Mouse (Mus musculus): ENCODE measurements around the gene Gm28308. TPM values are rescaled to one million over a fixed set of nuclear protein-coding genes. Genes with fewer than 3 reads are reported as not detected.
A peak's percentile ranks its signal among the peaks of the same experiment; 100 is the strongest.

Gene Gm28308
- total RNA-seq, 2 experiments from 2014 or later, result 0.39 TPM; not detected in 1

DNA sequence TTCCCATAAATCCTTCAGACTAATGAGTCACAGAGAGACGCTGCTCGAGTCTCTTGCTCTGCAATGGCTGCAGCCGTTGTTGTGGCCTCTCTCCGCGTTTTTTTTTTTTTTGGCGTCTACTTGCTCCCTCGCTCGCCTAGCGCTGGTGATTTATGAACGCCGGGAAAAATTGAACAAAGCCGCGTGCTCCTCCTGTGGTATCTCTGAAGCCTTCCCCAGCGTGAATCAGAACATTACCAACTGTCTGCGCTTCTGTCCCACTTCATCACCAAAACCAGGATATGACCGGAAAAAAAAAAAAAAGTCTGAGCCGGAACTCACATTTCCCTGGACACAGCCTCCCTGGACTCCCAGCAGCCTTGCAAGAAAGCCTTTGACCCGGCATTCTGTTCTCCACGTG, 27.9 kb downstream of the Gm28308 start:
- no peak for DNase-seq (ENCODE audit: low spot score)

DNA sequence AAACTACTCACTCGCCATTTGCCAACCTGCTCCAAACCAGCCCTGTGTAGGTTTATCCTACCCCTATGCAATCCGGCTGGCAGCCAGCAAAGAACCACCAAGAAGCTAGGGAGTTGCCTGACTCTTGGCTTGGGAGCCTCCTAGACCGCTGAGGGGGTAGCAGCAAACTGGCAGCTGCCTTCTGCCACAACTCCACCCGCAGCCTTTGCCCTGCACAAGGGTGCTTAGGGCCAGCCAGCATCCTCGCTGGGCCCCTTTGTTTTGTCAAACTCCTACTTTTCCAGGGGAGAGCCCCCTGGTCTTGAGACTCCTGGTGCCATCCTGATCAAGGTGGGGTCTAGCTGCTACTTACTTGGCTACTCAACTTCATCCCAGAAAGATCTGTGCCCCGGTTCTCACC, 28.5 kb downstream of the Gm28308 start:
- no peak for DNase-seq (ENCODE audit: low spot score)

- DNase-seq (ENCODE audit: low spot score), result no peak
Measured at GRCm38 (mm10) chr6:52183311-52184080, 29.6 kb downstream of the Gm28308 start.

DNA sequence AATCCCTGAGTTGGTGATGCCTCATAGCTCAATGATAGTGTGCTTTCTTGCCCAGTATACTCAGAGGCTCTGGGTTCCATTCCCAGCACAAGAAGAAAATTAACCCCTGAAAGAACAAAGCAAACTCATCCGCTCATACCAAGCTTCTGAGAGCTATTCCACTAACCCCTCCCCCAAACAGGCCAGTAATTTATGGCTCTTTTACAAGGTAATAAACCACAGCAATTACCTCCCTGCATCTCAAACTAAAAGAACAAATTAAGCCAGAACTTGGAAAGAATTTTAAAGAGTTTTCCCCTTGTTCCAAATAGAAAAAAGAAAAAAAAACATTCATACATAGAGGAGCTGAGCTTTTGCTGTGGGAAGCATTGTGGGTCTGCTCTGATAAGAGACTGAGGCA, 30.3 kb downstream of the Gm28308 start:
- no peak for DNase-seq (ENCODE audit: low spot score)

- DNase-seq (ENCODE audit: low spot score), result no peak
Measured at GRCm38 (mm10) chr6:52182030-52182429, 31.1 kb downstream of the Gm28308 start.

DNA sequence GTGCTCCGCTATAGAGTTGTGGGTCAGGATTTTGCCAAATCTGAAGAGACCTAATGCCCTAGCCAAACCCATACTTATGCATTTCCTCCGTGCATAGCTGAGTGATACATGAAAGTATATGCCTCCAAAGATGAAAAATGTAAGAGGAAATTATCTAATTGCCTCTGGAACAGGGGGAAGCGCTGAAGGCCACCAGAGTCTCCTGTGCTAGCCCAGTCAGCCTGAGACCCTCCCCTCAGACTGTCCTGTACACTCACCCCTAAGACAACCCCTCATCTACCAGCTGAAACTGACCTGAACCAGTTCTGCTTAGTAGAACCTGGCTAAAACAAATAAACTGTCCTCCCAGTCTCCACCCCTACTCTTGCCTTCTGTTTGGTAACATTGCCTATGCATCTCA, 32.4 kb downstream of the Gm28308 start:
- no peak for DNase-seq (ENCODE audit: low spot score)

- DNase-seq (ENCODE audit: low spot score), result no peak
Measured at GRCm38 (mm10) chr6:52180213-52180710, 32.9 kb downstream of the Gm28308 start.

- no peak for DNase-seq (ENCODE audit: low spot score)
Measured at GRCm38 (mm10) chr6:52179690-52180089, 33.4 kb downstream of the Gm28308 start.

- DNase-seq (ENCODE audit: low spot score), result no peak
Measured at GRCm38 (mm10) chr6:52178918-52179665, 34.0 kb downstream of the Gm28308 start.

- no peak for DNase-seq (ENCODE audit: low spot score)
Measured at GRCm38 (mm10) chr6:52177806-52178205, 35.3 kb downstream of the Gm28308 start.

DNA sequence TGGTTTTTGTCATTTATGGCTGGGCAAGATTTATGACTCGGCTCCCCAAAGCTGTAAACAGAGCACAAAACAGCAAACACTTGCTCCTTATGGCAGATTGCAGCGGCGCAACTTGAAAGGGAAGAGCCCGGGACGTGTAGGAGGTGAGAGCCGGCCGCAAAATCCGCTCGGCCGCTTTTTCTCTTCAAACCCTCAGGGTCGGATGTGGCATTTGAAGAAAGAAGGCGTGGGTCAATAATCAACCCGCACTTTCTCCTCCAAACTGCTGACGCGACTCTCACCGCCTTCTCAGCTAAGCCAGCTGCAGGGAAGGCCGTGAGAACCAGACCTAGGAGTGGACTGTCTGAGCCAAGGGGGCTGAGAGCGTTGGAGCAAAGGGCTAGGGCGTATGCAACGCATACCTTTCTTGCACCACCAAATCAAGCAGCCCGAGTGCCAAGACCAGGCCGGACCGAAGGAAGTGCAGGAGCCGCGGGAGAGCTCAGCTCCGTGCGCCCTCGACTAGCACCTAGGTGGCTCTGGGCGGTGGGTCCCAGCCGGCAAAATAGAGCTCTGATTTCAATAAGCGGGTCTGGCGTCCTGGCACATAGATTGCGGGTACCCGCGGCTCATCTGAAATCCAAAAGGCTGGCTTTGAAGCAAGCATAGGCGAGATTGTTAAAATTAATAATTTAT, 35.9 kb downstream of the Gm28308 start, which contains the start of gene 5730596B20Rik:
5730596B20Rik (plus strand) TSS at position 438 of the 675 bp plus-strand sequence.
- no peak for DNase-seq (ENCODE audit: low spot score)

GRCm38 (mm10) chr6:52176391-52176790, 36.7 kb downstream of the Gm28308 start:
- no peak for DNase-seq (ENCODE audit: low spot score)

DNA sequence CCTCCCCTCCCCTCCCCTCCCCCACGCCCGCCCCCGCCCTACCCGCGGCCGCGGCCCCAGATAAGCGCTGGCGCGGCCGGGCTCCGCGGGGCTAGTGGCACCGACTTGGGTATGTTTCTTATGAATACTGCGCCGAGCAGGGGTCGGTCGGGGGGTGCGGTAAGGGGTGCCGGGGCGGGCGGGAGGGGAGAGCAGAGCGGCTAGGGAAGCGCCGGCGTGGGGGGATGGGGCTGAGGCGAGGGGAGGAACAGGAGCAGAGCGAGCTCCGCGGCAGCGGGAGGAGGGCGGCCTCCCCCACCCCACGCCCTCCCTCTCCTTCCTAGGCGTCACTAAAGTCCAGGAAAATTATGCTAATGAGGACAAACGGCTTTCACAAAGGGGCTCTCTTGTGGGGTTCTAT, 37.3 kb downstream of the Gm28308 start:
- no peak for DNase-seq (ENCODE audit: low spot score)

GRCm38 (mm10) chr6:52174968-52175751, 38.0 kb downstream of the Gm28308 start:
- no peak for DNase-seq (ENCODE audit: low spot score)

GRCm38 (mm10) chr6:52173648-52174047, 39.5 kb downstream of the Gm28308 start:
- no peak for DNase-seq (ENCODE audit: low spot score)

- peak; percentile 84 for DNase-seq (ENCODE audit: low spot score)
Measured at GRCm38 (mm10) chr6:52172501-52172900, 40.6 kb downstream of the Gm28308 start.

DNA sequence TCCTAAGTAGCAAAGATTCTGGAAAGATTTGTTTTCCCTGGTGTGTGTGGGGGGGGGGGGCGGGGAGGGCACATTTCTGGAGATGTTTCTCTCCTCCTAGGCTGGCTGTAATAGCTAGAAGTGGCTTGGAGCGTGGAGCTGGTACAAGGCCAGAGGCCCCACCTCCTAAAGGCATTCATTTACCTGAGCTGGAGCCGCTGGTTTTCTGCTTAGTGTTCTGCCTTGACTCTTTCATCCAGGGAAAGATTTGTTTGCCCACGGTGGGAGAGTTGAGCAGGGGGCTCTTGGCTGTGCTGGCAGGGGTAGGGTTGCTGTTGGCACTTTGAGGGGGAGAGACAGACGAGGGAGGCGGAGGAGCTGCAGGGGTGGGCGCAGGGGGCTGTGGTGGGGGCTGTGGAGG, 41.2 kb downstream of the Gm28308 start:
- no peak for DNase-seq (ENCODE audit: low spot score)

- no peak for DNase-seq (ENCODE audit: low spot score)
Measured at GRCm38 (mm10) chr6:52171331-52171730, 41.8 kb downstream of the Gm28308 start.

DNA sequence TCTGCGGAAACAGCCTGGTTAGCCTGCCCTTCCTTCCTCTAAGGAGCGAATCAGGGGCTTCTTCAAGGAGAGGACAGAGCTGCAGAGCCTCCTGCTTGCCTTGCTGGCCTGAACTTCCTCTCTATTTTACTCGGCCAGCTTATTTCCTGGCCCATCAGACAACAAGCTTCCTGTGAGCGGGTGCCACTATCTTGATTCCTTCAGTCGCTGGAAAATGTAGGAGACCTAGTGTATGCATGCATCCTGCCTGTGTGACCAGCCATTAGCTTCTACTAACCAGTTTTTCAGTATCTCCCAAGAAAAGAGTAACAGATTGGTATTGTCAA, 42.3 kb downstream of the Gm28308 start:
- no peak for DNase-seq (ENCODE audit: low spot score)

- DNase-seq (ENCODE audit: low spot score), result no peak
Measured at GRCm38 (mm10) chr6:52170166-52170897, 42.8 kb downstream of the Gm28308 start.
